Mouse (Mus musculus) lung, embryonic 14.5 days (tissue): ENCODE measurements around the gene Fez2. TPM values are rescaled to one million over a fixed set of nuclear protein-coding genes. Genes with fewer than 3 reads are reported as not detected.

Experiments
- ATAC-seq: fragments of 200-750 bp; cut with Nextera tagmentation; 2 replicates; pipeline ENCODE4 v1.8.0; 2017; ENCODE audit warnings: mild to moderate bottlenecking, moderate TSS enrichment, moderate library complexity; ENCODE audit not compliant: insufficient read depth
- DNase-seq: peaks from one replicate; pipeline ENCODE4 v3.0.0-alpha.2; 2015
- H3K27ac ChIP-seq: fragments of 300-500 bp; sonication (generic); 2 replicates; pipeline ENCODE4 v1.5.1; 2014; ENCODE audit warnings: low read depth, mild to moderate bottlenecking, moderate library complexity
- H3K27me3 ChIP-seq: fragments of 300-500 bp; sonication (generic); 2 replicates; pipeline ENCODE4 v1.6.1; 2014; ENCODE audit warnings: low read length, control low read depth; ENCODE audit not compliant: insufficient read depth
- H3K36me3 ChIP-seq: fragments of 300-500 bp; sonication (generic); 2 replicates; pipeline ENCODE4 v1.6.1; 2014; ENCODE audit warnings: control low read depth; ENCODE audit not compliant: insufficient read depth
- H3K4me1 ChIP-seq: fragments of 300-500 bp; sonication (generic); 2 replicates; pipeline ENCODE4 v1.6.1; 2014; ENCODE audit warnings: antibody characterized with exemption, control low read depth; ENCODE audit not compliant: insufficient read depth
- H3K4me2 ChIP-seq: fragments of 300-500 bp; sonication (generic); 2 replicates; pipeline ENCODE4 v1.6.1; 2014; ENCODE audit warnings: mild to moderate bottlenecking
- H3K4me3 ChIP-seq: fragments of 300-500 bp; sonication (generic); 2 replicates; pipeline ENCODE4 v1.5.1; 2014; ENCODE audit warnings: low read depth, low read length
- H3K9ac ChIP-seq: fragments of 300-500 bp; sonication (generic); 2 replicates; pipeline ENCODE4 v1.6.1; 2014
- H3K9me3 ChIP-seq: fragments of 300-500 bp; sonication (generic); 2 replicates; pipeline ENCODE4 v1.6.1; 2016; ENCODE audit warnings: low read depth, low read length, control low read depth
- CTCF ChIP-seq: IDR thresholded peaks from 2 replicates; pipeline ENCODE4 v1.5.1; 2016; ENCODE audit warnings: antibody characterized with exemption, low read depth
- WGBS: fragments of 180-500 bp; shearing (Covaris S2); extraction: QIAGEN DNeasy Blood & Tissue Kit; methylation state at CpG from one replicate; pipeline ENCODE4 v1.1.7; 2014; 5-methylcytosine and 5-hydroxymethylcytosine counted together
- polyA plus RNA-seq: library from polyadenylated mRNA; unstranded; fragments of >200 nt; fragmentation: Nextera tagmentation; extraction: Ambion mirVana; gene quantifications from 2 replicates; pipeline ENCODE4 v1.2.1, GENCODE M21; 2014

Fez2 gene
- polyA plus RNA-seq, 1 experiment from 2014 or later = 43.5 TPM

GRCm38 (mm10) chr17:78321216-78321835 lies 96.6 kb downstream of the Fez2 start:
- H3K27ac ChIP-seq = peak overlapping the region; percentile 13; the same call in 1 of the 2 replicates
- H3K27me3 ChIP-seq = peaks cover 26% of the 10 kb centered on the region
- H3K9ac ChIP-seq = no peak overlapping the region
- H3K36me3 ChIP-seq = no peaks in the 10 kb centered on the region
- H3K9me3 ChIP-seq = no peaks in the 10 kb centered on the region
- ATAC-seq = no peak
- no peak for DNase-seq
- TF ChIP-seq CTCF = no peak
- H3K4me1 ChIP-seq = peaks cover 6% of the 10 kb centered on the region; the same call in 1 of the 2 replicates
- H3K4me2 ChIP-seq = no peak overlapping the region
- 61% methylated on average over 11 of the region's 11 CpGs for whole genome bisulfite sequencing
- no peak overlapping the region for H3K4me3 ChIP-seq

Other genes starting within 250 kb of the Fez2 start
- 3.1 and 5.7 TPM in 2 replicates for gene Crim1, start 217.9 kb downstream of the Fez2 start, polyA plus RNA-seq
- gene Vit, start 89.9 kb upstream of the Fez2 start, polyA plus RNA-seq = not detected in 2 replicates